Mouse (Mus musculus): ENCODE results near the gene Slc6a20b.

DNA sequence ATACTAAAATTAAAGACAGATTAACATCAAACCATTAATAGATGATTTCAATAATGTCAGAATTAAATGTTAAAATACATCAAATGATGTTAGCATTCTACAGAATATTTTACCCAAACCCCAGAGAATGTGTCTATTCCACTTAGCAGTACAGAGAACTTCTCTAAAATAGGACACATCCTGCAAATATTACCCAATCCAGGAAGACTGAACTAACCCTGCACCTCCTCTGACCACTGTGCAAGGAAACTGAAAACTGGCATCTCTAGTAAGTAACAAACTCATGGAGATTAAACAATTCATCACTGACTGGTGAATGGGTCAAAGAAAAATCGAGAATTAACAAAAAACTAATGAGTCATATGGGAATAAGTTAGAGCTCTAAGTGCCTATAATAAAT is 30.8 kb downstream of the Slc6a20b start:
- no peak for TF ChIP-seq CTCF (IDR thresholded peaks at IDR 0.05; ENCODE audit: borderline replicate concordance, extremely low read depth, insufficient read depth, insufficient read length)
- TF ChIP-seq POLR2A (IDR thresholded peaks at IDR 0.05; ENCODE audit: borderline replicate concordance, extremely low read depth, insufficient read depth, insufficient read length, poor library complexity, severe bottlenecking) = no peak

Measured in brain, embryonic 14.5 days (tissue).